Mouse (Mus musculus) kidney, embryonic 16.5 days (tissue): ENCODE data around the gene Kat5. TPM values are rescaled to one million over a fixed set of nuclear protein-coding genes. Genes with fewer than 3 reads are reported as not detected.

Source experiments
- ATAC-seq: fragments of 200-750 bp; cut with Nextera tagmentation; 2 replicates; pipeline ENCODE4 v1.8.0; 2017; ENCODE audit warnings: moderate TSS enrichment; ENCODE audit not compliant: low FRiP score, low TSS enrichment
- H3K27ac ChIP-seq: fragments of 300-500 bp; sonication (generic); 2 replicates; pipeline ENCODE4 v1.5.1; 2014; ENCODE audit warnings: low read length
- H3K27me3 ChIP-seq: fragments of 300-500 bp; sonication (generic); 2 replicates; pipeline ENCODE4 v1.6.1; 2014; ENCODE audit warnings: low read length, control low read depth, mixed read lengths; ENCODE audit not compliant: insufficient read depth
- H3K36me3 ChIP-seq: fragments of 300-500 bp; sonication (generic); 2 replicates; pipeline ENCODE4 v1.6.1; 2014; ENCODE audit warnings: low read length, control low read depth, mixed read lengths; ENCODE audit not compliant: insufficient read depth
- H3K4me1 ChIP-seq: fragments of 300-500 bp; sonication (generic); 2 replicates; pipeline ENCODE4 v1.6.1; 2014; ENCODE audit warnings: low read length, control low read depth, mixed read lengths; ENCODE audit not compliant: insufficient read depth
- H3K4me2 ChIP-seq: fragments of 300-500 bp; sonication (generic); replicated peaks from 2 replicates; pipeline ENCODE4 v1.6.1; 2014; ENCODE audit warnings: low read depth, low read length
- H3K4me3 ChIP-seq: fragments of 300-500 bp; sonication (generic); 2 replicates; pipeline ENCODE4 v1.5.1; 2014; ENCODE audit warnings: mild to moderate bottlenecking, low read length
- H3K9ac ChIP-seq: fragments of 300-500 bp; sonication (generic); replicated peaks from 2 replicates; pipeline ENCODE4 v1.6.1; 2014; ENCODE audit warnings: low read length
- H3K9me3 ChIP-seq: fragments of 300-500 bp; sonication (generic); 2 replicates; pipeline ENCODE4 v1.6.1; 2016; ENCODE audit warnings: low read length, control low read depth
- WGBS: fragments of 180-500 bp; shearing (Covaris S2); extraction: QIAGEN DNeasy Blood & Tissue Kit; methylation state at CpG from one replicate; pipeline ENCODE4 v1.1.7; 2014; 5-methylcytosine and 5-hydroxymethylcytosine counted together
- polyA plus RNA-seq: library from polyadenylated mRNA; unstranded; fragments of >200 nt; fragmentation: Nextera tagmentation; extraction: Ambion mirVana; gene quantifications from 2 replicates; pipeline ENCODE4 v1.2.1, GENCODE M21; 2015

The Kat5 gene
- polyA plus RNA-seq, 1 experiment from 2014 or later: 57.4 TPM

DNA sequence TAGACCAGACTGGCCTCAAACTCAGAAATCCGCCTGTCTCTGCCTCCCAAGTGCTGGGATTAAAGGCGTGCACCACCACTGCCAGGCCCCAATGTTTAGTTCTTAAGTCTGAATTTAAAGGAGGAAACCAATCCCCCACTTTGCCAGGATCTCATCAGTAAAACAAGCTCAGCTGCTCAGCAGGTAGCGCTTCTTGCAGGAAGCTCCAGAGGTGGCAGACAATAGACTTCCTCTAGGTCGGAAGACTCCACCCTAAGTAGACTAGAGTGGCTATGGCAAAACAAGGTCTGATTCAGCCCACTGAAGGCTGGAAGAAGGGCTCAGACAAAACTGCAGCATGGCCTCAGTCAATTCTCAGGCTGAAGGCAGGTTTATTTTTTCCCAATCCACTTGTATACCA lies 30.1 kb downstream of the Kat5 start:
- ATAC-seq: no peak
- H3K27ac ChIP-seq: no peak overlapping the region

GRCm38 (mm10) chr19:5575336-5575735 lies 34.7 kb downstream of the Kat5 start:
- Histone ChIP-seq H3K4me1 (no peaks in the 10 kb centered on the region), H3K27me3 (no peaks in the 10 kb centered on the region), H3K9me3 (no peaks in the 10 kb centered on the region), H3K4me3 (no peak overlapping the region), H3K9ac (no peak overlapping the region), H3K4me2 (no peak overlapping the region), H3K36me3 (peaks cover 19% of the 10 kb centered on the region), H3K27ac (no peak overlapping the region)
- ATAC-seq: no peak
- 71% methylated on average over 1 of the region's 1 CpGs for WGBS

More for the DNA sequence above, 30.1 kb downstream of the Kat5 start:
- Histone ChIP-seq H3K4me2 (no peak overlapping the region), H3K4me3 (no peak overlapping the region), H3K36me3 (no peaks in the 10 kb centered on the region), H3K27me3 (no peaks in the 10 kb centered on the region), H3K4me1 (no peaks in the 10 kb centered on the region), H3K9ac (no peak overlapping the region), H3K9me3 (no peaks in the 10 kb centered on the region)
- 77% methylated on average over 4 of the region's 4 CpGs for WGBS

- Histone ChIP-seq H3K4me3 (no peak overlapping the region), H3K36me3 (peaks cover 29% of the 10 kb centered on the region), H3K4me1 (peaks cover 11% of the 10 kb centered on the region; the same call in 1 of the 2 replicates), H3K9ac (no peak overlapping the region), H3K27ac (0 out of 2 replicates have a peak overlapping the region, but pooled peaks have one; percentile 14), H3K4me2 (no peak overlapping the region), H3K27me3 (no peaks in the 10 kb centered on the region), H3K9me3 (no peaks in the 10 kb centered on the region)
- 82% methylated on average over 19 of the region's 19 CpGs for WGBS
- ATAC-seq: no peak
Observed at GRCm38 (mm10) chr19:5572331-5573125, 37.5 kb downstream of the Kat5 start.

DNA sequence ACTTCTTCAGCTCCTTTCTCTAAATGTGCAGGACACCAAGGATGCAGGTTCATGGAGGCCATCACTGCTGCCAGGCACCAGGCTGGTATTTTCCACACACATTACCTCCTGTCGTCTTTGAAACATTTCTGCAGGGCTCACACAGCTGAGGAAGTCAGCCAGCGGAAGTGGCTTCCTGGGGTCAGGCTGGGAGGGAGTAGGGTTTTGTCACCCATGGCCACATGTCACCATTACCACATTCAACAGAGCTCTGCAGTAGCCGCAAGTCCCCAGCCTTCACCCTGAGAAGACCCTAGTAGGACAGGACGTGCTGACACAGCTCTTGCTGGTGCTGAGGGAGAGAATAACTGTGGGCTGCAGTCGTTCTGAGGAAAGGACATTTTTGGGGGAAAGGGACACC lies 38.2 kb downstream of the Kat5 start:
- no peak for ATAC-seq
- H3K9ac ChIP-seq: no peak overlapping the region
- H3K4me2 ChIP-seq: no peak overlapping the region
- H3K4me3 ChIP-seq: no peak overlapping the region
- WGBS: 73% methylated on average over 5 of the region's 5 CpGs
- H3K4me1 ChIP-seq: peaks cover 16% of the 10 kb centered on the region
- H3K9me3 ChIP-seq: no peaks in the 10 kb centered on the region
- peaks cover 29% of the 10 kb centered on the region for H3K36me3 ChIP-seq
- H3K27me3 ChIP-seq: no peaks in the 10 kb centered on the region
- no peak overlapping the region for H3K27ac ChIP-seq

DNA sequence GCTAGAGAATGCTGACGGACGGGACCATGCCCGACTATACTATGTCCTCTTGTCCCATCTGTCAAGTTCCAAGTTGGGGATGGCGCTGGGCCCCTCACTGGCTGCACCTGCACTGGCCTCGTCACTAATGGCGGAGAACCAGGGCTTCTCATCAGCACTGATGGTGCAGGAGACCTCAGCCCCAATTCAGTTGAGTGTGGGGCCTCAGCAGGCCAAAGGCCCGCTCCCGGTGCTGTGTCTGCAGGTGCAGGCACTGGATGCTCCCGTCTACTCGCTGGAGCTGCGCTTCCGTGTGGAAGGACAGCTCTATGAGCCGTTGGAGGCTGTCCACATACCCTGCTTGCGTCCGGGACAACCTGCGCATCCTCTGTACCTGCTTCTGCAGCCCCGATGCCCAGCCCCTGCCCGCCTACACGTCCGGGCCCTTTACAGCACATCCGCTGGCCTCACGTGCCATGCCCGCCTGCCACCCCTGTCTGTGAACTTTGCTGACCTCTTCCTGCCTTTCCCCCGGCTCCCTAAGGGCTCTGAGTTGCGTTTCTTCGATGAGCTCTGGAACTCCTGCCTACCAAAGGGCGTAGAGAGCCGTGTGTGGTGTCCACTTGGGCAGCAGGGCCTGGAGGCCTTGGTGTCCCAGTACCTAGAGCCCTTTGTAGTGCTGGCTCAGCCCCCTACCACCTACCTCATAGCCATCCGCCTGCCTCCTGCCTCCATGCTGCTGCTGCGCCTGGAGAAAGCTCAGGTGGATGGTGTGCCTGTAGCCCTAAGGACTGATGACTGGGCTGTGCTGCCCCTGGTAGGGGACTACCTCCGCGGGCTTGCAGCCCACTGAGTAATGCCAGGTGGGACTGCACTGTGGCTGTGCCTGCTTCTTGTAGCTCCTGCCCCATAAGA lies 39.4 kb downstream of the Kat5 start:
- H3K4me3 ChIP-seq: no peak overlapping the region
- H3K27me3 ChIP-seq: peaks cover under 1% of the 10 kb centered on the region; the same call in 1 of the 2 replicates
- no peak overlapping the region for H3K27ac ChIP-seq
- no peak overlapping the region for H3K9ac ChIP-seq
- H3K9me3 ChIP-seq: no peaks in the 10 kb centered on the region
- 90% methylated on average over 32 of the region's 32 CpGs for WGBS
- no peak for ATAC-seq
- no peak overlapping the region for H3K4me2 ChIP-seq
- peaks cover 29% of the 10 kb centered on the region for H3K36me3 ChIP-seq
- peaks cover 28% of the 10 kb centered on the region for H3K4me1 ChIP-seq

- H3K27ac ChIP-seq: no peak overlapping the region
- no peak for ATAC-seq
- H3K4me1 ChIP-seq: peaks cover 30% of the 10 kb centered on the region
- WGBS: 92% methylated on average over 10 of the region's 10 CpGs
- H3K36me3 ChIP-seq: peaks cover 29% of the 10 kb centered on the region
- no peak overlapping the region for H3K9ac ChIP-seq
- peaks cover 3% of the 10 kb centered on the region; the same call in 1 of the 2 replicates for H3K27me3 ChIP-seq
- H3K9me3 ChIP-seq: no peaks in the 10 kb centered on the region
- H3K4me3 ChIP-seq: no peak overlapping the region
- H3K4me2 ChIP-seq: no peak overlapping the region
Observed at GRCm38 (mm10) chr19:5569521-5569920, 40.5 kb downstream of the Kat5 start.

- H3K9ac ChIP-seq: peak overlapping the region; percentile 74
- peaks cover 29% of the 10 kb centered on the region for H3K36me3 ChIP-seq
- peak overlapping the region; percentile 95 for H3K27ac ChIP-seq
- H3K4me1 ChIP-seq: peaks cover 30% of the 10 kb centered on the region
- H3K27me3 ChIP-seq: peaks cover 3% of the 10 kb centered on the region; the same call in 1 of the 2 replicates
- peak overlapping the region; percentile 74 for H3K4me3 ChIP-seq
- WGBS: 8% methylated on average over 27 of the region's 27 CpGs
- H3K4me2 ChIP-seq: peak overlapping the region; percentile 97
- ATAC-seq: peak; percentile 20
- H3K9me3 ChIP-seq: no peaks in the 10 kb centered on the region
Observed at GRCm38 (mm10) chr19:5568470-5569140, 41.4 kb downstream of the Kat5 start.

GRCm38 (mm10) chr19:5567534-5568469 lies 42.2 kb downstream of the Kat5 start, which contains the start of gene Ap5b1:
Gene Ap5b1, plus strand, starts transcription at chr19:5568025.
- Histone ChIP-seq H3K27ac (peak within 1 kb of the TSS; percentile 95), H3K4me3 (peak within 1 kb of the TSS; percentile 74), H3K36me3 (peaks cover 29% of the 10 kb centered on the region), H3K4me2 (peak within 1 kb of the TSS; percentile 97), H3K9me3 (no peaks in the 10 kb centered on the region), H3K27me3 (peaks cover 3% of the 10 kb centered on the region; the same call in 1 of the 2 replicates), H3K9ac (peak within 1 kb of the TSS; percentile 74), H3K4me1 (peaks cover 30% of the 10 kb centered on the region)
- WGBS: 0% methylated on average over 90 of the region's 102 CpGs
- peak; percentile 86 for ATAC-seq
